Mouse (Mus musculus) CH12.LX (cell line): ENCODE results near the gene Tmem170b.

ENCODE experiments used
- CHD2 ChIP-seq: IDR thresholded peaks from 2 replicates; pipeline ENCODE4 v1.6.1; 2011; ENCODE audit warnings: low read length, improper control_type of control experiment
- CTCF ChIP-seq, 2 experiments: IDR thresholded peaks in 1 of 2; conservative IDR thresholded peaks in 1 of 2; 2 replicates each; pipeline ENCODE4 v1.5.1; 2011 to 2012; ENCODE audit warnings: low read depth in 2 of 2, low read length in 2 of 2, improper control_type of control experiment in 1 of 2, inconsistent platforms in 1 of 2, mild to moderate bottlenecking in 1 of 2, moderate library complexity in 1 of 2
- EP300 ChIP-seq: IDR thresholded peaks from 2 replicates; pipeline ENCODE4 v1.6.1; 2011; ENCODE audit warnings: low read length, improper control_type of control experiment
- JUND ChIP-seq: conservative IDR thresholded peaks from 2 replicates; pipeline ENCODE4 v1.6.1; 2011; ENCODE audit warnings: low read depth, low read length, improper control_type of control experiment
- MAX ChIP-seq: IDR thresholded peaks from 2 replicates; pipeline ENCODE4 v1.6.1; 2011; ENCODE audit warnings: low read length, improper control_type of control experiment
- MAZ ChIP-seq: IDR thresholded peaks from 2 replicates; pipeline ENCODE4 v1.6.1; 2012; ENCODE audit warnings: low read depth, mild to moderate bottlenecking, inconsistent platforms, low read length, improper control_type of control experiment, moderate library complexity
- MYC ChIP-seq: IDR thresholded peaks from 2 replicates; pipeline ENCODE4 v1.6.1; 2011; ENCODE audit warnings: low read depth, mild to moderate bottlenecking, improper control_type of control experiment, low read length
- POLR2A ChIP-seq: IDR thresholded peaks from 2 replicates; pipeline ENCODE4 v1.6.1; 2011; ENCODE audit warnings: low read depth, mild to moderate bottlenecking, improper control_type of control experiment, low read length
- RAD21 ChIP-seq: IDR thresholded peaks from 2 replicates; pipeline ENCODE4 v1.6.1; 2011; ENCODE audit warnings: low read depth, mild to moderate bottlenecking, low read length, improper control_type of control experiment, moderate library complexity
- SIN3A ChIP-seq: IDR thresholded peaks from 2 replicates; pipeline ENCODE4 v1.6.1; 2012; ENCODE audit warnings: low read length, improper control_type of control experiment, inconsistent platforms
- UBTF ChIP-seq: IDR thresholded peaks from 2 replicates; pipeline ENCODE4 v1.6.1; 2012; ENCODE audit warnings: low read depth, mild to moderate bottlenecking, inconsistent platforms, low read length, improper control_type of control experiment, moderate library complexity
- ZC3H11A ChIP-seq: IDR thresholded peaks from 2 replicates; pipeline ENCODE4 v1.6.1; 2012; ENCODE audit warnings: low read depth, mild to moderate bottlenecking, inconsistent platforms, low read length, improper control_type of control experiment

GRCm38 (mm10) chr13:41584896-41585295 is 20.8 kb upstream of the Tmem170b start:
- TF ChIP-seq CTCF (conservative IDR thresholded peaks at IDR 0.05 in 1 of 2, IDR thresholded peaks at IDR 0.05 in 1 of 2; ENCODE audit: low read depth in 2 of 2, low read length in 2 of 2) (no peak), ZC3H11A (no peak), MYC (no peak), POLR2A (no peak), UBTF (no peak), SIN3A (no peak), EP300 (no peak), MAX (no peak), RAD21 (no peak), JUND (no peak), MAZ (no peak), CHD2 (no peak)
